Mouse (Mus musculus) liver, postnatal 0 days (tissue): Measurements from ENCODE around the gene Hcar1. TPM values are rescaled to one million over a fixed set of nuclear protein-coding genes. Genes with fewer than 3 reads are reported as not detected.

Experiments used
- ATAC-seq: fragments of 200-750 bp; cut with Nextera tagmentation; 2 replicates; pipeline ENCODE4 v1.8.0; 2017; ENCODE audit warnings: mild to moderate bottlenecking, moderate library complexity
- DNase-seq: peaks from one replicate; pipeline ENCODE4 v3.0.0-alpha.2; 2016
- H3K27ac ChIP-seq: fragments of 300-500 bp; sonication (generic); 2 replicates; pipeline ENCODE4 v1.5.1; 2014; ENCODE audit warnings: antibody characterized with exemption, moderate library complexity, mild to moderate bottlenecking, low read depth
- H3K27me3 ChIP-seq: fragments of 300-500 bp; sonication (generic); 2 replicates; pipeline ENCODE4 v1.6.1; 2014; ENCODE audit warnings: low read length, control low read depth, mixed read lengths; ENCODE audit not compliant: insufficient read depth
- H3K36me3 ChIP-seq: fragments of 300-500 bp; sonication (generic); replicated peaks from 2 replicates; pipeline ENCODE4 v1.6.1; 2014; ENCODE audit warnings: mild to moderate bottlenecking, control low read depth, low read length, moderate library complexity, mixed read lengths; ENCODE audit not compliant: insufficient read depth
- H3K4me1 ChIP-seq: fragments of 300-500 bp; sonication (generic); 2 replicates; pipeline ENCODE4 v1.6.1; 2014; ENCODE audit warnings: antibody characterized with exemption, mild to moderate bottlenecking, control low read depth; ENCODE audit not compliant: insufficient read depth
- H3K4me2 ChIP-seq: fragments of 300-500 bp; sonication (generic); 2 replicates; pipeline ENCODE4 v1.6.1; 2014; ENCODE audit warnings: low read depth, mild to moderate bottlenecking, low read length, moderate library complexity, mixed read lengths
- H3K4me3 ChIP-seq: fragments of 300-500 bp; sonication (generic); 2 replicates; pipeline ENCODE4 v1.5.1; 2014; ENCODE audit warnings: low read depth, low read length
- H3K9ac ChIP-seq: fragments of 300-500 bp; sonication (generic); replicated peaks from 2 replicates; pipeline ENCODE4 v1.6.1; 2014; ENCODE audit warnings: mild to moderate bottlenecking, moderate library complexity
- H3K9me3 ChIP-seq: fragments of 300-500 bp; sonication (generic); 2 replicates; pipeline ENCODE4 v1.6.1; 2016; ENCODE audit warnings: mild to moderate bottlenecking, control low read depth, low read length, mixed read lengths
- CTCF ChIP-seq: sonication (generic); IDR thresholded peaks from 2 replicates; pipeline ENCODE4 v1.5.1; 2016; ENCODE audit warnings: antibody characterized with exemption, low read depth
- EP300 ChIP-seq: IDR thresholded peaks from 2 replicates; pipeline ENCODE4 v1.6.1; 2016; ENCODE audit warnings: antibody characterized with exemption, low read depth, mild to moderate bottlenecking
- WGBS: fragments of 180-500 bp; shearing (Covaris S2); extraction: QIAGEN DNeasy Blood & Tissue Kit; methylation state at CpG from one replicate; pipeline ENCODE4 v1.1.7; 2014; ENCODE audit not compliant: insufficient replicate concordance; 5-methylcytosine and 5-hydroxymethylcytosine counted together
- polyA plus RNA-seq: library from polyadenylated mRNA; unstranded; fragments of >200 nt; fragmentation: Nextera tagmentation; extraction: Ambion mirVana; gene quantifications from 2 replicates; pipeline ENCODE4 v1.2.1, GENCODE M21; 2015

Hcar1 gene
- polyA plus RNA-seq, 1 experiment from 2014 or later: 0.14 TPM

DNA sequence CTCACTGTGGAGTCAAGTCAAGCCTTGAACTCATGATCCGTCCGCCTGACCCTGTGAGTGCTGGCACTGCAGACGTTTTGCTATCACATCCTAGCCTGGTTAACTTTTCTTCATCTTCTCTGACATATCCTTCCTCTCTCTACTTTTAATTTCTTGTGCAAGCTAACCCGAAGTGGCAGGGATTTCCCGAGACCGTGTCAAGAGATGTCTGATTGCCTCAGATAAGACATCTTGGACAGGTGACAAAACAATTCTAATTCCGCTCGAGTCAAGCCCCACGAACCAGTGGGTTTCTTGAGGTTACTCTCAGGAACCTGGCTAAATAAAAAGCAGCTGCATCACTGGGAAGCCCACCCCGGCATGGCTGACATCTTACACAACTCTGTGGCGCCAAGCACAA, 21.0 kb downstream of the Hcar1 start:
- TF ChIP-seq CTCF: no peak
- TF ChIP-seq EP300: no peak
- no peak overlapping the region for H3K9ac ChIP-seq
- 45% methylated on average over 11 of the region's 11 CpGs for WGBS

GRCm38 (mm10) chr5:123854511-123854910, 25.3 kb downstream of the Hcar1 start:
- Histone ChIP-seq H3K27ac (0 out of 2 replicates have a peak overlapping the region, but pooled peaks have one; percentile 5), H3K9me3 (no peaks in the 10 kb centered on the region), H3K36me3 (no peaks in the 10 kb centered on the region), H3K4me2 (no peak overlapping the region), H3K27me3 (no peaks in the 10 kb centered on the region), H3K9ac (no peak overlapping the region), H3K4me1 (peaks cover 12% of the 10 kb centered on the region), H3K4me3 (no peak overlapping the region)
- no peak for TF ChIP-seq EP300
- TF ChIP-seq CTCF: no peak
- 62% methylated on average over 9 of the region's 9 CpGs for WGBS
- peak; percentile 46 for DNase-seq
- peak; percentile 91 for ATAC-seq

More for the DNA sequence above, 21.0 kb downstream of the Hcar1 start:
- H3K4me3 ChIP-seq: no peak overlapping the region
- H3K36me3 ChIP-seq: no peaks in the 10 kb centered on the region
- peaks cover 10% of the 10 kb centered on the region for H3K4me1 ChIP-seq
- H3K9me3 ChIP-seq: no peaks in the 10 kb centered on the region
- ATAC-seq (no peak), DNase-seq (no peak)
- H3K27ac ChIP-seq: no peak overlapping the region
- H3K4me2 ChIP-seq: no peak overlapping the region
- no peaks in the 10 kb centered on the region for H3K27me3 ChIP-seq

- H3K4me1 ChIP-seq: peaks cover 12% of the 10 kb centered on the region
- ATAC-seq (peak; percentile 81), DNase-seq (no peak)
- H3K4me3 ChIP-seq: no peak overlapping the region
- no peaks in the 10 kb centered on the region for H3K9me3 ChIP-seq
- H3K36me3 ChIP-seq: no peaks in the 10 kb centered on the region
- no peak overlapping the region for H3K9ac ChIP-seq
- WGBS: 62% methylated on average over 11 of the region's 11 CpGs
- TF ChIP-seq CTCF (no peak), EP300 (no peak)
- H3K27ac ChIP-seq: 0 out of 2 replicates have a peak overlapping the region, but pooled peaks have one; percentile 5
- H3K4me2 ChIP-seq: no peak overlapping the region
- H3K27me3 ChIP-seq: no peaks in the 10 kb centered on the region
These were observed 25.8 kb downstream of the Hcar1 start for GRCm38 (mm10) chr5:123853877-123854504.

DNA sequence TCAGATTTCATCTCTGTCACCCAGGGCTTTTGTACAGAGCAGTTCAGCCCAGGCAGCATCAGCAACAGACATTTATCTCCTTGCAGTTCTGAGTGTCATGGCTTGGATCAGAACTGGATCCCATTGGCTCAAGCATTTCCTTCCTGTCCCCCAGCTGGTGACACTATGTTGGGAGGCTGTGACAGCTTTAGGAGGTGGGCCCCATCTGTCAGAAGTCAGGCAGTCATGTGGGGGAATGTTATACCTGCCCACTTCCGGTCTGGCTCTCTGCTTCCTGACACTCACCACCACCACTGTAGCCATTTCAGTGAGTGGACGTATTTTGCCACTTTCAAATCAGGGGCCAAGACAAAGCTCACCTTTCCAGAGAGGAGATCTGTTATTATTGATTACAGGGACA, 28.4 kb downstream of the Hcar1 start:
- no peak for DNase-seq
- H3K9ac ChIP-seq: no peak overlapping the region
- no peak overlapping the region for H3K4me3 ChIP-seq
- ATAC-seq: no peak
- H3K9me3 ChIP-seq: no peaks in the 10 kb centered on the region
- H3K27ac ChIP-seq: no peak overlapping the region
- TF ChIP-seq EP300 (no peak), CTCF (no peak)
- H3K4me2 ChIP-seq: no peak overlapping the region
- peaks cover 12% of the 10 kb centered on the region; the same call in 1 of the 2 replicates for H3K4me1 ChIP-seq
- no peaks in the 10 kb centered on the region for H3K36me3 ChIP-seq
- peaks cover 6% of the 10 kb centered on the region; the same call in 1 of the 2 replicates for H3K27me3 ChIP-seq
- 13% methylated on average over 2 of the region's 2 CpGs for WGBS

DNA sequence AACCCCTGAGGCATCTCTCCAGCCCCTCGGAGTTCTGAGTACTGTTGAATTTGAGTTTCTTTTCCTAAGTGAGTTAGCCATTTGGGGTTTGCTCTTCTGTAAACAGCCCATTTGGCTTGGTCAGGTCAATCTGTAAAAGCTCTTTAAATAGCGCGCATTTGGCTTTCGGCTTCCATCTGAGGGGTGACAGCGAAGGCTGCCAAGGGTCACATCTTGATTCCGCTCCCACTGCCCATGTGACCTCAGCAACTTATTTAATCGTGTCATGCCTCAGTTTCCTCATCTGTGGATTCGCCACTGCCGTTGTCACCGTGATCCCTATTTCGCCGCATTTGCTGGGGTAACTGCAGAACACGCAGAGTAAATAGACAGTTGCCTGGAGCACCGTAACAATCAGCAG, 35.5 kb downstream of the Hcar1 start:
- no peaks in the 10 kb centered on the region for H3K36me3 ChIP-seq
- H3K27ac ChIP-seq: no peak overlapping the region
- DNase-seq (no peak), ATAC-seq (no peak)
- WGBS: 89% methylated on average over 14 of the region's 14 CpGs
- H3K9ac ChIP-seq: no peak overlapping the region
- no peaks in the 10 kb centered on the region for H3K9me3 ChIP-seq
- TF ChIP-seq EP300 (no peak), CTCF (no peak)
- H3K27me3 ChIP-seq: peaks cover 9% of the 10 kb centered on the region; the same call in 1 of the 2 replicates
- peaks cover 7% of the 10 kb centered on the region; the same call in 1 of the 2 replicates for H3K4me1 ChIP-seq
- H3K4me2 ChIP-seq: no peak overlapping the region
- no peak overlapping the region for H3K4me3 ChIP-seq

DNA sequence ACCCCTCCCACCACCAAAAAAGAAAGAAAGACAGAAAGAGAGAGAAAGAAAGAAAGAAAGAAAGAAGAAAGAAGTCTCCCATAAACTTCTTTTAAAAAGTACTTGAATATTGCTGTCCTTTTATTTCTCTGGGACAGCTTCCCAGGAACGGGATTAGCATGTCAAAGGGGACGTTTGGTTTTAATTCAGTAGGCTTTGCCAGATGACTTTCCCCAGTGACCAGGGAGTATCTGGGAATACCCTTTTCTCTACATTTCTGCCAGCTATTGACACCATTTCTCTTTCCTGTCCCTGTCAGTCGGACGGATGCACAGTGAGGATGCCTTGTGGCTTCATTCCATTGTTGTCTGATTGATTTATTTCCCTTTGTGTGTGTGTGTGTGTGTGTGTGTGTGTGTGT, 36.0 kb downstream of the Hcar1 start:
- no peak for TF ChIP-seq CTCF
- no peak for TF ChIP-seq EP300
- DNase-seq (no peak), ATAC-seq (no peak)
- Histone ChIP-seq H3K36me3 (no peaks in the 10 kb centered on the region), H3K27ac (no peak overlapping the region), H3K4me3 (no peak overlapping the region), H3K27me3 (peaks cover 9% of the 10 kb centered on the region; the same call in 1 of the 2 replicates), H3K4me1 (peaks cover 7% of the 10 kb centered on the region; the same call in 1 of the 2 replicates), H3K4me2 (no peak overlapping the region), H3K9me3 (no peaks in the 10 kb centered on the region), H3K9ac (no peak overlapping the region)
- WGBS: 69% methylated on average over 4 of the region's 4 CpGs
